Mouse (Mus musculus): ENCODE measurements around the gene H2afv. TPM values are rescaled to one million over a fixed set of nuclear protein-coding genes. Genes with fewer than 3 reads are reported as not detected.

The H2afv gene
- polyA plus RNA-seq, 1 experiment: 4.5 TPM

DNA sequence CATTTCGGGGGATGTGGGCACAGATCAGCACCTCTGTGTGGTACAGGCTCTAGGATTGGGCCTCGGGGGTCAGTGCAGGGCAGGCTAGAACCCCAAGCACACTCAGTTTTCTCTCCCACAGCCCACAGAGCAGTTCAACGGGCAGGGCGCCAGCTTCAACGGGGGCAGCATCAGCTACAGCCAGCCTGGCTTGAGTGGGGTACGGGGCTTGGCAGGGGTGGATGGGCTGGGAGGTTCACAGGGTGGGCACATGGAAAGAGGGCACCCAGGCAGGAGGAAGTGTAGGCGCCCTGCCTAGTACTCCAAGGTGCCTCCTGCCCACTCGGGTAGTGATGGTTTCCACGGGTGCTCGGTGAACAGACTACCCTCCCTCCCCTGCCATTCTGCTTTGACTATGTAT lies 46.1 kb downstream of the H2afv start:
- Histone ChIP-seq H3K4me3 (replicated peaks) (no peak overlapping the region), H3K27me3 (ENCODE audit: control insufficient read depth) (no peaks in the 10 kb centered on the region), H3K9me3 (ENCODE audit: control insufficient read depth, low read length) (no peaks in the 10 kb centered on the region), H3K36me3 (ENCODE audit: control insufficient read depth) (peaks cover 92% of the 10 kb centered on the region), H3K4me1 (ENCODE audit: control insufficient read depth) (no peaks in the 10 kb centered on the region; the same call in 1 of the 2 replicates)
- TF ChIP-seq TAL1 (IDR thresholded peaks at IDR 0.05; ENCODE audit: low read length) (no peak), GATA1 (IDR thresholded peaks at IDR 0.05; ENCODE audit: low read length) (no peak)

DNA sequence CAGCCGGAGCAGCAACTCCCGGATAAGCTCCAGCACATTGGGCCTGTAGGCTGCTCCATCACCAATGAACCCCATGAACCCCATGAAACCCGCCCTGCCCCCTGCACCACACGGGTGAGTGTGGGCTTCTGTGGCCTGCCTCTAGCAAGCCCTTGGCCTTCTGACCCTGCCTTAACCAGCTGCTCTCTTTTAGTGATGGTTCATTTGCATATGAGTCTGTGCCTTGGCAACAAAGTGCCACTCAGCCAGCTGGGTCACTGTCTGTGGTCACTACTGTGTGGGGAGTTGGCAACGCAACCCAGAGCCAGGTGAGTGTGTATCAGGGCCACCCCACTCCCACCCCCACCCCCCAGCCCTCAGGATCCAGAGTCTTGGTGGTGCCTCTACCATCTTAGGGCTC lies 48.7 kb downstream of the H2afv start:
- no peak for TF ChIP-seq TAL1 (IDR thresholded peaks at IDR 0.05; ENCODE audit: low read length)
- no peak overlapping the region for H3K4me3 ChIP-seq (replicated peaks)
- no peaks in the 10 kb centered on the region for H3K9me3 ChIP-seq (ENCODE audit: control insufficient read depth, low read length)
- no peaks in the 10 kb centered on the region for H3K27me3 ChIP-seq (ENCODE audit: control insufficient read depth)
- H3K36me3 ChIP-seq (ENCODE audit: control insufficient read depth): peaks cover 78% of the 10 kb centered on the region
- H3K4me1 ChIP-seq (ENCODE audit: control insufficient read depth): peaks cover 19% of the 10 kb centered on the region

DNA sequence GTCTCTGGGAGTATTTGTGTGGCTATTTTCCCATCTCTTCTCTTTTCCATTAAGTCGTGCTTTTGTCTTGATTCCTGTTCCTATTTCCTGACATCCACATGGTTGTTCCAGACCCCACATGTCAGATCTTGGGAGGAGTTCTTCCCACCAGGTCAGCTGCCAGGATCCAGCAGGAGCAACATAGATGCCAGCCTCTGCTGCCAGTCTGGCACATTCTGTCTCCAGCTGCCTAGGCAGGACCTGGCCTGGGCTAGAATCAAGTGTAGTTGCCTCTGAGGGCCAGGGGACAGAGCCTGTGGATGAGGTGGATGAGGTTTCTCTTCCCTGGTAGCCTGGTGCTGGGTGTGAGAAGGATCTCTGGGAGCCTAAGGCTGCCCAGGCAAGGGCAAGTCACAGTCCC lies 50.4 kb downstream of the H2afv start:
- TF ChIP-seq GATA1 (IDR thresholded peaks at IDR 0.05; ENCODE audit: low read length) (no peak), TAL1 (IDR thresholded peaks at IDR 0.05; ENCODE audit: low read length) (no peak)
- Histone ChIP-seq H3K4me1 (ENCODE audit: control insufficient read depth) (peaks cover 31% of the 10 kb centered on the region), H3K9me3 (ENCODE audit: control insufficient read depth, low read length) (no peaks in the 10 kb centered on the region), H3K27me3 (ENCODE audit: control insufficient read depth) (no peaks in the 10 kb centered on the region), H3K4me3 (replicated peaks) (no peak overlapping the region), H3K36me3 (ENCODE audit: control insufficient read depth) (peaks cover 65% of the 10 kb centered on the region)

DNA sequence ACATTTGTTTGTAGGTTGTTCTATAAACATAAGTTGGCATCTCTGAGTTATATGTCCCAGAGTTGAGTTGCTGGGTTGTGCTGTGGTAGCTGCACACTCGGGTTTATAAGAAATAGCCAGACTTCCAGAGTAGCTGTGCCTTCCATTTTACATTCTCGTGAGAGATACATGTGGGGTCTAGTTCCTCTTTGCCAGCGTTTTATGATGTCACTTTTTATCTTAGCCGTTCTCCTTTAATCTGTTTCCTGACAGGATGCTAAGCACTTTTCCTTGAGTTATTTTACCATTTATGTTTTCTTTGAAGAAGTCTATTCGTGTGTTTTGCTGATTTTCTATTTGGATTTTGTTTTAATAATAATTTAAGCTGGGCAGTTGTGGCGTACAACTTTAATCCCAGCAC lies 51.4 kb downstream of the H2afv start:
- Histone ChIP-seq H3K4me1 (ENCODE audit: control insufficient read depth) (peaks cover 37% of the 10 kb centered on the region), H3K27me3 (ENCODE audit: control insufficient read depth) (no peaks in the 10 kb centered on the region), H3K4me3 (replicated peaks) (no peak overlapping the region), H3K9me3 (ENCODE audit: control insufficient read depth, low read length) (no peaks in the 10 kb centered on the region), H3K36me3 (ENCODE audit: control insufficient read depth) (peaks cover 55% of the 10 kb centered on the region)
- TF ChIP-seq TAL1 (IDR thresholded peaks at IDR 0.05; ENCODE audit: low read length) (no peak), GATA1 (IDR thresholded peaks at IDR 0.05; ENCODE audit: low read length) (no peak)

DNA sequence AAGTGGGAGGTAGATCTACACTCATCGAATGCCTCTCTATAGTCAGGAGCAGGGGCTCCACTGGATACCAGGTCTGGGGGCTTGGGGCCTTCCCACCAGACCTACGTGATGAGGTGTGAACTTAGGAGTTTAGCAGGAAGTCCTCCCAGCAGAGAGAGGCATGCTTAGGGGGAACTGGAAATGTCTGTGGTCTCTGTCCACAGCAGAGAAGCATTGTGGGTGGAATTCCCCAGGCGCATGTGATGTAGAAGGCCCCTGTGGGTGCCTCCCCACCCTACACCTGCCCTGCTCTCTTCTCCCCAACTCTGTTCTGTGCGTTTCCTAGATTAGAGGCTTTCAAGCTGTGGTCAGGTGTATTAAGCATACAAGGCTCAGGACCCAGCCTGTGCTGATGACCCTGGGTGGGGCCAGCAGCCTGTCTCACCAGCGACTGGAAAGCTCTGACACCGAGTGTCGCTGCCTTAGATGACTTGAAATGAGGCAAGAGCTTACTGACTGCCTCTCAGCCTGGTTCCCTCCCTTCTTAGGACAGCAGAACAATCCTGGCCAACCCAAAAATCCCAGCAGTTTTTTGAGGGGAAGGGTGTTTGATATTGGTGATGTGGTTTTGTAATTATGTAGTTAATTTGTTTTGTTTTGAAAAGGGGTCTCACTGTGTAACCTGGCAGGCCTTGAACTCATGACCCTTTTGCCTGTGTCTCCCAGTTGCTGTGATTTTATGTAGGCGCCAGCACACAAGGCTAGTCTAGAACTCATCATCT lies 52.5 kb downstream of the H2afv start:
- no peaks in the 10 kb centered on the region for H3K9me3 ChIP-seq (ENCODE audit: control insufficient read depth, low read length)
- peaks cover 43% of the 10 kb centered on the region for H3K36me3 ChIP-seq (ENCODE audit: control insufficient read depth)
- no peak overlapping the region for H3K4me3 ChIP-seq (replicated peaks)
- no peaks in the 10 kb centered on the region for H3K27me3 ChIP-seq (ENCODE audit: control insufficient read depth)
- TF ChIP-seq GATA1 (IDR thresholded peaks at IDR 0.05; ENCODE audit: low read length) (no peak), TAL1 (IDR thresholded peaks at IDR 0.05; ENCODE audit: low read length) (no peak)
- peaks cover 37% of the 10 kb centered on the region for H3K4me1 ChIP-seq (ENCODE audit: control insufficient read depth)

DNA sequence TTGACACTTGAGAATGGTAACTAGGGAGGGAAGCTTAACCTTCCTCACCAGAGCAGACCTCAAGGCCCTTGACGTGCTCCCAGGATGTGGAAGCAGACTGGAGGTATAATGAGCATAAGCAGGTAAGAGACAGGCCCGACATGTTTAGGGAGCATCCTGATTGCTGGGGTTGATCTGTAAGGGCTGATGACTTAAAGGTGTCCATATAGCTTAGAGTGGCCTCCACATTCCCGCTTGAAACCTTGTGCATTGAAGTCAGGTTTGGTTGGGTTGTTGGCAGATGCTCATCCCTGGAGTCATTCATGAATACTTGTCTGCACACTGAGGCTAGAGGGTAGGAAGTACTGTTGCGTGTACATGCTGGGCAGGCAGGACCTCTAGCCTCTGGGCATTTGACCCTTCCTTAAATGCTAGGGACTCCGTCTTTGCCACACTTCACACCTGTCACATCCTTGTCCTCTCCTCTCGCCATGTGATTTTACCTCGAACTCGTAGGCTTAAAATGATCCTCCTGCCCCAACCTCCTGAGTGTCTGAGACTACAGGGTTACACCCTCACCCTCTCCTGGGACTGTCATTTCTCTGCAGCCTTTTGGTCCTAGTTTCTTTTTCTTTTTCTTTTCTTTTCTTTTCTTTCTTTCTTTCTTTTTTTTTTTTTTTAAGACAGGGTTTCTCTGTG lies 53.7 kb downstream of the H2afv start:
- H3K4me1 ChIP-seq (ENCODE audit: control insufficient read depth): peaks cover 37% of the 10 kb centered on the region
- H3K4me3 ChIP-seq (replicated peaks): peak overlapping the region; percentile 91
- no peaks in the 10 kb centered on the region for H3K9me3 ChIP-seq (ENCODE audit: control insufficient read depth, low read length)
- H3K36me3 ChIP-seq (ENCODE audit: control insufficient read depth): peaks cover 31% of the 10 kb centered on the region
- no peaks in the 10 kb centered on the region for H3K27me3 ChIP-seq (ENCODE audit: control insufficient read depth)
- TF ChIP-seq GATA1 (IDR thresholded peaks at IDR 0.05; ENCODE audit: low read length) (no peak), TAL1 (IDR thresholded peaks at IDR 0.05; ENCODE audit: low read length) (no peak)

DNA sequence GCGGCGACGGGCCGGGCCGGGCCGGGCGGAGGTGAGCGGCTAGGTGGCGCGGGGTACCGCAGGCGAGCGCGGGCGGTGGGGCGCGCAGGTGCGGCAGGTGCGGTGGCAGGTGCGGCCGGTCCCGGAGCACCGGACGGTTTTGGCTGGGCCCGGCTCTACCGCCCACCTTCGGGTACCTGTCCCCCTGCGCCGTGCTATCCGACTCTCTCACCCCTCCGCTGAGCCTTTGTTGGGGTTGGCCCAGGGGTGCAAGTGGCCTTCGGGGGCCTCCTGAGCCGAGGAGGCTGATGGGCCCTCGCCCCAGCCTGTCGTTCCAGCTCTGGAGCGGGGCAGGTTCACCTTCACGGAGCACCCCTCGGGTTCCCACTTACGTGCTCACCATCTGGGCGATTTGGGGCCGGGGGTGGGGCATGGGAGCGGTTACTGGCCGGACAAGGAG lies 54.7 kb downstream of the H2afv start:
- Histone ChIP-seq H3K36me3 (ENCODE audit: control insufficient read depth) (peaks cover 21% of the 10 kb centered on the region), H3K4me1 (ENCODE audit: control insufficient read depth) (peaks cover 37% of the 10 kb centered on the region), H3K9me3 (ENCODE audit: control insufficient read depth, low read length) (no peaks in the 10 kb centered on the region), H3K4me3 (replicated peaks) (peak overlapping the region; percentile 91), H3K27me3 (ENCODE audit: control insufficient read depth) (no peaks in the 10 kb centered on the region)
- TF ChIP-seq TAL1 (IDR thresholded peaks at IDR 0.05; ENCODE audit: low read length) (no peak), GATA1 (IDR thresholded peaks at IDR 0.05; ENCODE audit: low read length) (no peak)

DNA sequence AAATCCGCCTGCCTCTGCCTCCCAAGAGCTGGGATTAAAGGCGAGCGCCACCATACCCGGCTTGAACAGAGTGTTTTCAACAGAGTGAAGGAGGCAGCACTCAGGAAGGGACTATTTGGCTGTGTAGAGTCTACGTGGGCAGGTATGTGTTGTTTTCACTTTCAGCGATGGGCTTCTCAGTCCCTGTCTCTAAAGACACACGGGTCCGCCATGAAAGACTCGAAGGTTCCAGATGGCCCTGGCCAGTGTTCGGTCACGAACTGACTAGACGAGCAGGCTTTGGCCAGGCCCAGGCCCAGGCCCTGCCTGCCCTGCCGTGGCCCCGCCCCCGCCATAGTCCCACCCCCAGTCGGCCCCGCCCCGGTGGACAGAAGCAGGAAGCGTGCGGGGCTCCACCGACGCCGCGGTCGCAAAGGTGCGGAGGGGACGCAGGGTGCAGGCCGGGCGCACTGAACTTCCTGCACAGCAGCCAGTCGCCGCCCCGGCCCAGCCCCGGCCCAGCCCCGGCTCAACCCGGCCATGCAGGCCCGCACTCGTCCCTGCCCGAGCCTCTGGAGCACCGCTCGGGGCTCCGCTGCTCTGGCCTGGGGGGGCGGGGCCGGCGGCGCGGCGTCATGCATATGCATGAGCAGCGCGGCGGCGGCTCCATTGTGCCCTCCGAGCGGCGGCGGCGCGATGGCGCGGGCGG lies 55.4 kb downstream of the H2afv start, which contains the start of gene Zmiz2:
TSS of gene Zmiz2 (plus strand) at position 349 of the 688 bp plus-strand sequence.
- no peak for TF ChIP-seq TAL1 (IDR thresholded peaks at IDR 0.05; ENCODE audit: low read length)
- no peak for TF ChIP-seq GATA1 (IDR thresholded peaks at IDR 0.05; ENCODE audit: low read length)
- H3K27me3 ChIP-seq (ENCODE audit: control insufficient read depth): no peaks in the 10 kb centered on the region
- H3K36me3 ChIP-seq (ENCODE audit: control insufficient read depth): peaks cover 15% of the 10 kb centered on the region
- peak within 1 kb of the TSS; percentile 91 for H3K4me3 ChIP-seq (replicated peaks)
- H3K4me1 ChIP-seq (ENCODE audit: control insufficient read depth): peaks cover 37% of the 10 kb centered on the region
- no peaks in the 10 kb centered on the region for H3K9me3 ChIP-seq (ENCODE audit: control insufficient read depth, low read length)

Measured in erythroblast, embryonic 14.5 days (primary cell).